Mouse (Mus musculus): ENCODE measurements at regions not wholly inside any gene's neighbourhood (a gene's known extent, or its start where the extent isn't known, plus 50 kb on each side); places are given as distances from the start of the nearest gene placed in this dataset.

GRCm38 (mm10) chr12:70712322-70713024 is 112.8 kb upstream of the Frmd6 start:
- DNase-seq (ENCODE audit: low spot score in 2 of 2), result no peak

GRCm38 (mm10) chr12:70713499-70714280 is 111.6 kb upstream of the Frmd6 start:
- peak in 1 of 2 experiments; percentile 11 for DNase-seq (ENCODE audit: low spot score in 2 of 2)

DNA sequence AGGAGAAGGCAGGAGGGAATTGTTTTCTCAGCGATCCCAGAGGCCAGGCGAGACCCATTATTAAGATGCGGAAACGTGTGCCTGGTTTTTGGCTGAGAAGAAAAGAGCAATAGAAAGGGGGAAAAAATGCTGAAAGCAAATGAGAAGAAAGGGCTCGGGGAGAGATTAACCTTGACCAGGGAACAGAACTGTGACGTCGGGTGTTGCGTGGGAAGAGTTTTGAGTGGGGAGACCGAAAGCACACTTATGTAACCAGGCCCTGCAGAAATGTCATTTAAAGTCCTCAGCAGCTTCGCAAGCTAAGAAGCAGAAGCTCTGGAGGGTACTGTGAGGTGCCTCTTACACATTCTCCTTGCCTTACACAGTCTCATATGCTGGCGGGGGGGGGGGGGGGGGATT is 111.0 kb upstream of the Frmd6 start:
- no peak for DNase-seq (ENCODE audit: low spot score in 2 of 2)

DNA sequence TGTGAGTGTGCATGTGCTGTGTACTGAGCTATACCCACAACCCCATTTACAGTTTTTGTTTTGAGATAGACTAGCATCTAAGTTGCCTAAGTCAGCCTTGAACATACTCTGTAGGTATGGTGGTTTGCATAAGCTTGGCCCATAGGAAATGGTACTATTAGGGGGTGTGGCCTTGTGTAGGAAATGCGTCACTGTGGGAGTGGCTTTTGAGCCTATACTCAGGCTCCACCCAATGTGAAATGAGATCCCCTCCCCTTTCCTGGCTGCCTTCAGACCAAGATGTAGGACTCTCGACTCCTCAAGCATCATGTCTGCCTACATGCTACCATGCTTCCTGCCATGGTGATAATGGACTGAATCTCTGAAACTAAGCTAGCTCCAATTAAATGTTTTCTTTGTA is 109.5 kb upstream of the Frmd6 start:
- no peak for DNase-seq (ENCODE audit: low spot score in 2 of 2)

GRCm38 (mm10) chr12:70718602-70719001 is 106.7 kb upstream of the Frmd6 start:
- DNase-seq (ENCODE audit: low spot score in 2 of 2), result no peak

DNA sequence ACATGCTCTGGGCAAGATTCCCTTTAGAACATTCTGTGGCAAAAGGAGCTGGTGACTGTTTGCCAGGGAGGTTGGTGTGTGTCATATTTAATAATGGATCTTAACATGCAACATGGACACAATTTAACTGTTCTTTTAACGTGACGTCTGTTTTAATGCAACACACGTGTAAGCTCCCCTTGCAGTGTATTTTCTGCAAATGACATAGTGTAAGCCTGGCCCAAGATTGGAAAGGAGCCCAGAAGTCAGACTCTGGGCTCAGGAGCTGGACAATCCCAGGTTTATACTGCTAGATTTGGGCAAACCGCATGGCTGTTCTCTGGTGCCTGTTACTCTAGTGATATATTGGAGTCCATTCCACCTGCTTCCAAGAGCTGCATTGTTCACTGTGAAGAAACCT is 106.1 kb upstream of the Frmd6 start:
- DNase-seq (ENCODE audit: low spot score in 2 of 2), result no peak

- DNase-seq (ENCODE audit: low spot score in 2 of 2), result no peak
These were observed 105.0 kb upstream of the Frmd6 start for GRCm38 (mm10) chr12:70720178-70720894.

DNA sequence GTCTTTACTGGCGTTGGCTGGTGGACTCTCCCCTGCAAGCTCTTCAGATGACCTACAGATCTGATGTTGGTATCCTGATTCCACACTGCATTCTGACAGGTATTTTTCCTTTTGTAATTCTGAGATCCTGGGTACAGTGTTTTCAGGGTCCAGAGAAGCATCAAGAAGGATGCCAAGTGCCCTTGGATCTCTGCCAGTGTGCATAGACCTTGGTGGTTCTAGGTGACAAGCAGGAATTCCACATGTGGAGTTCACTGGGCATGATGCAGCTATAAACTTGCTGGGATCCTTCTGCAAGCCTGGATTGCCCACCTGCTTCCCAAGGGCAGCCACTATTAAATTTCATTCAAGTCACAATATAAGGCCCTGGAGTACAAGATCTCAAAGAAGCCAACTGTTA is 100.0 kb upstream of the Frmd6 start:
- no peak for DNase-seq (ENCODE audit: low spot score in 2 of 2)

DNA sequence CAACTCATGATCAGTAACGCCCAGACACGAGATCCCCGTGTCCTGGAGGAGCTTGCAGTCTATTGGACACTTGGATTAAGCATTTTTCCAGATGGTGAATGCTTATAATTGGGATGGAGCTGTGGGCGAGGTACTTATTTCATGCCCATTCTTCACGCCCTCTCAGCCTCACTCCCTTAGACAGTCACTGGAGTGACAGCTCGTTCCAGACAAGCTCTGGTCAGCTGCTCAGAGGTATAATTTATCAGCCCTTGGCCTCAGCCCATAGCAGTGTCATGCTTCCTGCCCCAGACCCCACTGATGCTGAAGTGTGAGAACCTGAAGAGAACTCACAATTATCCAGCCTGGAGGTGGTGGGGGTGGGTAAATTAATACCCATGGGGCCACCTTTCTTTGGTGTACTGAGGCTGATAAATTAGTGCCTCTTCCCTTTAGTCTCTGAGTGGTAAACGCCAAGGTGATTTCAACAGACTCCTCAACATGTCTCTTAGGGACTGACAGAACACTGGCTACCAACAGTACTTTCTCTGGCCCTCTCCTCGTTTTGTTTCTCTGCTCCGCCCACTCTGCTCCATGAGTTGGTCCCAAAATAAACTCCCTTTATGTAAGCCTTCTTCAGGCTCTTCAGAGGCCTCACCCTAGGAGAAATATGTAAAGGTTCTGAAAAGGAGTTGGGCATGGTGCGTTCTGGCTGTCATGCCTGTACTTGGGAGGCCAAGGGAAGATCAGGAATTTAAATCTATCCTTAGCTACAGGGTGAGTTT is 97.6 kb upstream of the Frmd6 start:
- no peak for DNase-seq (ENCODE audit: low spot score in 2 of 2)

- DNase-seq (ENCODE audit: low spot score in 2 of 2), result no peak
These were observed 96.9 kb upstream of the Frmd6 start for GRCm38 (mm10) chr12:70728407-70728806.

DNA sequence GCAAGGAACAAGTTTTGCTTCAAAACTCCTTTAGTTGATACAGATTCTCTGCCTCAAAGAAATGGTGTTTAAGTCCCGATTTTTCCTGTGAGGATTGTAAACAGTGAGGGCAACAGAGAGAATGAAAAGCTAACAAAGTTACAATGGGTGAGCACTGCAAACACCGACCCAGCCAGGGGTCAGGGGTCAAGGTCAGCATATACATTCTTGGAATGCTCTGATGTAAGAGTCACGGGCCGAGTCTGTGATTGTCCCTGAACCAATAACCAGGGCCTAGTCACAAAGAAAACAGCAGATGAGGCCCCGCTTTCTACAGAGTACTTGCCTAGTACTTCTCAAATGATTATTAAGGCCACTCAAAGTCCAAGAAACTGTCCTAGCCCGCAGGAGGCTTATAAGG is 95.4 kb upstream of the Frmd6 start:
- no peak for DNase-seq (ENCODE audit: low spot score in 2 of 2)

DNA sequence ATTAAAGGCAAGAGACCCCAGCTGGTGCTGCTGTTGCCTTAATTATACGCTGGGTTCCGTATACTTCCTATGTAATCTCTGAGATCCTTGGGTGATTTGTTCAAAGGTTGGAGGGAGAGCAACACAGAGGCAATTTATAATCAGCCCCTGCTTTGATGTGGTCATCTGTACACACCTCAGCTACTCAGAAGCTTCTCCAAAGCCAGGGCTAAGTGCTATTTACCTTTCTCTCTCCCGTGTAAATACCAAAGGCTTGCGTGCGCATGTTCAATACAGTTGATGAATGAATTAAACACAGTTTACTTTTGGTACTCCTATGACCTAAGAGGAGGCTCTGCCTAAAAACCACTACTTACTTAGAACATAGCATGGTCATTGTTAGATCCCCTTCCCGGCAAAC is 93.8 kb upstream of the Frmd6 start:
- DNase-seq (ENCODE audit: low spot score in 2 of 2), result no peak

- no peak for DNase-seq (ENCODE audit: low spot score in 2 of 2)
These were observed 92.7 kb upstream of the Frmd6 start for GRCm38 (mm10) chr12:70732591-70732990.

- DNase-seq (ENCODE audit: low spot score in 2 of 2), result no peak
These were observed 86.8 kb upstream of the Frmd6 start for GRCm38 (mm10) chr12:70738554-70738953.

DNA sequence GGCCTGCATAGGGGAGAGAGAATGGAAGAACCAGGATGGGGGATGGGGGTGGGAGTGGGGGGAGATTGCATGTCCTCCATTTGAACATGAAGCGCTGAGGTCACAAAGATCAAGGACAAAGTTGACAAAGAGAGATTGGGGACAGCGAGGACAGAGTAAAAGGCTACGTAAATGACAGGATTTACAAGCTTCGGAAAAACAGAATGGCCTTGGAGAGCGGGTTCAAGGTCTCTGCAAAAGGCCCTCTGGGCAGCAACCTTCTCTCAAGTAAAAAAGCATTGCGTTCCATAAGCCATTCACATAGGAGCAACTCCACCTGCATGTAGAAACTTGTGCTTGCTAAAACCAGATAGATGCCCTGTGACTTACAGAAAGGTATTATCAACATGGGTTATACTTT is 86.0 kb upstream of the Frmd6 start:
- no peak for DNase-seq (ENCODE audit: low spot score in 2 of 2)

GRCm38 (mm10) chr12:70739766-70740165 is 85.5 kb upstream of the Frmd6 start:
- no peak for DNase-seq (ENCODE audit: low spot score in 2 of 2)

DNA sequence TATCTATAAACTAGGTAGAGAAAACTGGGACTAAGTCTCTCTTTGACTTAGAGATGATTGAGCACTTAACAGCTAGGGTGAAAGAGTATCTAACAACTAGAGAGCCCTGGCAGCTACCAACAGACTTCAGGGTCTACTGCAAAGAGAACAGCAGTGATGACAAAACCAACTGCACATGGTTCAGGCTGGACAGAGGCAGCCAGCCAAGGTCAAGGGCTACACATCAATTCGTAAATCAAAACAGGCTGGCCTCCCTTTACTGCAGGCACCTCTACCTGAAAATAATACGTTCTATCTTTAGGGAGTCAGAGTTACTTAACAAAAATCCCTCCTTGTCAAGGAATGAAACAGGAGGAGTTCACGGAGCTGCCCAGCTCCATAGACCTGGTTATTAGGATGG is 82.5 kb upstream of the Frmd6 start:
- no peak for DNase-seq (ENCODE audit: low spot score in 2 of 2)

GRCm38 (mm10) chr12:70745681-70746080 is 79.6 kb upstream of the Frmd6 start:
- DNase-seq (ENCODE audit: low spot score in 2 of 2), result no peak

DNA sequence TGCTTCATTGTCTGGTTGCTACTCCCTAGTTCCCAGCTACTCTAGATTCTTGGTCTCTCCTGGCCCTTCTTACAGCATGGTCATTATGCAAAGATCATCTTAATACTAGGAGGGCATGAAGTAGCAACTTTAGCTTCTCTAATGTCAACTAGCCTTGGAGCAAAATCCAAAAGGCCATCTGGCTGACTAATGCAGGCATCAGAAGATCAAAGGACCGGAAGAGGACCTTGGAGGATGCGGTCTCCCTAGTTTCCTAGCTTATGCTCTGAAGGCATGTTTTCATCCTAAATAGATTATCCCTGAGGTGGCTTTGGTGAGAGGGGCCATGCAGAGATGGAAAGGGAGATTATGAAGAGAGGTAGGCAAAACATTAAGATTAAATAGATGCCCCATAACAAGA is 75.7 kb upstream of the Frmd6 start:
- DNase-seq (ENCODE audit: low spot score in 2 of 2), result no peak

GRCm38 (mm10) chr12:70750651-70751578 is 74.4 kb upstream of the Frmd6 start:
- no peak for DNase-seq (ENCODE audit: low spot score in 2 of 2)

Measured in adrenal gland, postnatal 4 days (tissue).